Mouse (Mus musculus): ENCODE measurements around the gene Chpf2.

DNA sequence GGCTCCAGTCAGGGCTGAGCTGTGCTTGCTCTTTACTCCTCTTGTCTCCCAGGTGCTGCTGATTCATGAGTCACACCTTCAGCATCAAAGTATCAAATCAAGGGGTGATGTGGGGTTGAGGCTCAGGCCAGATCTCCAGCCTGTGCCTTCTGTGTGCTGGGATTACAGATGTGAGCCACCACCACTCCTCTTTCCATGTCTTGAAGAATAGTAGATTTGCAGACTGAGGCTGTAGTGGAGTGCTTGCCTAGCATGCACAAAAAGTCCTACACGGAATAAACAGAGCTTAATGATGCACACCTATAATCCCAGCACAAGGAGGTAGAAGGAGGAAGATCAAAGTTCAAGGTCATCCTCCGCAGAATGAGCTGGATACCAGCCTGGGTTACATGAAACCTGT is 29.8 kb upstream of the Chpf2 start, which contains the start of gene 4931409K22Rik:
- TF ChIP-seq CTCF (IDR thresholded peaks at IDR 0.05; ENCODE audit: extremely low read depth, insufficient read depth, low read length) (no peak), POLR2A (IDR thresholded peaks at IDR 0.05; ENCODE audit: extremely low read depth, insufficient read depth, low read length) (no peak)

All from cortical plate, adult 2 months (tissue).